Mouse (Mus musculus) R1 (cell line): ENCODE data around the gene Gbp7.
"Not testable (repeated sequence)": the region's sequence is repeated elsewhere in the genome, so short reads cannot be mapped to it uniquely, and the experiment has no call there.

Source experiments
- DNase-seq: peaks from one replicate; pipeline ENCODE4 v3.0.0-alpha.2; 2018; ENCODE audit warnings: low read depth, low spot score

Gene Gbp7

GRCm38 (mm10) chr3:142530087-142530953 is at the start of gene Gbp7:
TSS of gene Gbp7 (plus strand) at chr3:142530342.
- peak; percentile 33 for DNase-seq

- DNase-seq, result peak; percentile 78
Observed at GRCm38 (mm10) chr3:142490465-142490864, 39.7 kb upstream of the Gbp7 start.

- DNase-seq, result peak; percentile 61
Observed at GRCm38 (mm10) chr3:142493536-142494061, 36.5 kb upstream of the Gbp7 start, which contains the start of gene Gbp5. TSS of gene Gbp5 (plus strand) at chr3:142493978.

GRCm38 (mm10) chr3:142495146-142495655 is 34.9 kb upstream of the Gbp7 start:
- no peak for DNase-seq

GRCm38 (mm10) chr3:142496113-142497101 is 33.7 kb upstream of the Gbp7 start:
- no peak for DNase-seq

GRCm38 (mm10) chr3:142497123-142497841 is 32.9 kb upstream of the Gbp7 start:
- no peak for DNase-seq

- DNase-seq, result no peak
Observed at GRCm38 (mm10) chr3:142498941-142499340, 31.2 kb upstream of the Gbp7 start.

GRCm38 (mm10) chr3:142528116-142528515 is 2.0 kb upstream of the Gbp7 start:
- DNase-seq, result no peak

- DNase-seq, result no peak
Observed at GRCm38 (mm10) chr3:142529597-142529996, 545 bp upstream of the Gbp7 start.

- DNase-seq, result no peak
Observed at GRCm38 (mm10) chr3:142531595-142531994, 1.5 kb downstream of the Gbp7 start.

- no peak for DNase-seq
Observed at GRCm38 (mm10) chr3:142533185-142533584, 3.0 kb downstream of the Gbp7 start.

GRCm38 (mm10) chr3:142535667-142536066 is 5.5 kb downstream of the Gbp7 start:
- no peak for DNase-seq

- peak; percentile 25 for DNase-seq
Observed at GRCm38 (mm10) chr3:142541391-142541790, 11.2 kb downstream of the Gbp7 start.

GRCm38 (mm10) chr3:142542776-142543175 is 12.6 kb downstream of the Gbp7 start:
- DNase-seq, result not testable (repeated sequence)

GRCm38 (mm10) chr3:142546690-142547089 is 16.5 kb downstream of the Gbp7 start:
- DNase-seq, result no peak

GRCm38 (mm10) chr3:142550052-142550676 is 20.0 kb downstream of the Gbp7 start:
- no peak for DNase-seq

GRCm38 (mm10) chr3:142554601-142555000 is 24.5 kb downstream of the Gbp7 start:
- no peak for DNase-seq

GRCm38 (mm10) chr3:142555623-142556022 is 25.5 kb downstream of the Gbp7 start:
- peak; percentile 5 for DNase-seq

GRCm38 (mm10) chr3:142559632-142560228 is 29.6 kb downstream of the Gbp7 start, which contains the start of gene Gbp3:
TSS of gene Gbp3 (plus strand) at chr3:142560026.
- no peak for DNase-seq
